21 mouse cellular contexts compared by ENCODE assay signal in genomic region chr2:167158780-167159179, GRCm38 (mm10).
"Had no signal": no experiment of that assay in that cellular context is flagged by ENCODE, and none has a peak within 500 bp of the region (broad histone marks: within the 10 kb centered on the region; RNA-seq: fewer than 3 reads in every experiment).

No protein-coding gene starts in this region.

- ATAC-seq: liver, embryonic 12.5 days had no signal

- DNase-seq: kidney, adult 9 months; kidney, postnatal 14 days; kidney, postnatal 4 days; left cerebral cortex, postnatal 4 days; lung, adult 18-20 months; lung, postnatal 10 days; lung, postnatal 36 days; retina, postnatal 1 day; right cerebral cortex, postnatal 25 days; spleen, adult 18-20 months; thymus, postnatal 25 days had no signal

- H3K4me3 ChIP-seq: limb, embryonic 12.5 days; limb, embryonic 15.5 days; liver, embryonic 12.5 days; liver, embryonic 15.5 days; lung, embryonic 15.5 days; megakaryocyte, embryonic 14.5 days; midbrain, embryonic 10.5 days; myocyte; neural tube, embryonic 13.5 days; stomach, embryonic 15.5 days had no signal

- H3K27ac ChIP-seq: limb, embryonic 12.5 days; limb, embryonic 15.5 days; liver, embryonic 12.5 days; liver, embryonic 15.5 days; lung, embryonic 15.5 days; midbrain, embryonic 10.5 days; neural tube, embryonic 13.5 days; stomach, embryonic 15.5 days had no signal

- H3K36me3 ChIP-seq: limb, embryonic 12.5 days; limb, embryonic 15.5 days; liver, embryonic 12.5 days; liver, embryonic 15.5 days; lung, embryonic 15.5 days; neural tube, embryonic 13.5 days; stomach, embryonic 15.5 days had no signal

- H3K9ac ChIP-seq: limb, embryonic 12.5 days; limb, embryonic 15.5 days; liver, embryonic 12.5 days; liver, embryonic 15.5 days; lung, embryonic 15.5 days; neural tube, embryonic 13.5 days; stomach, embryonic 15.5 days had no signal

- H3K27me3 ChIP-seq: limb, embryonic 15.5 days; lung, embryonic 15.5 days; neural tube, embryonic 13.5 days; stomach, embryonic 15.5 days had no signal

- H3K9me3 ChIP-seq: limb, embryonic 12.5 days; limb, embryonic 15.5 days; liver, embryonic 12.5 days; liver, embryonic 15.5 days; lung, embryonic 15.5 days; neural tube, embryonic 13.5 days; stomach, embryonic 15.5 days had no signal

- H3K4me1 ChIP-seq: liver, embryonic 15.5 days had no signal

- H3K4me2 ChIP-seq: limb, embryonic 12.5 days; limb, embryonic 15.5 days; liver, embryonic 12.5 days; liver, embryonic 15.5 days; lung, embryonic 15.5 days; neural tube, embryonic 13.5 days; stomach, embryonic 15.5 days had no signal
